Mouse (Mus musculus) liver, postnatal 0 days (tissue): ENCODE data around the gene Ncln. TPM values are rescaled to one million over a fixed set of nuclear protein-coding genes. Genes with fewer than 3 reads are reported as not detected.

Experiments used
- ATAC-seq: fragments of 200-750 bp; cut with Nextera tagmentation; 2 replicates; pipeline ENCODE4 v1.8.0; 2017; ENCODE audit warnings: mild to moderate bottlenecking, moderate library complexity
- DNase-seq: peaks from one replicate; pipeline ENCODE4 v3.0.0-alpha.2; 2016
- H3K27ac ChIP-seq: fragments of 300-500 bp; sonication (generic); 2 replicates; pipeline ENCODE4 v1.5.1; 2014; ENCODE audit warnings: antibody characterized with exemption, moderate library complexity, mild to moderate bottlenecking, low read depth
- H3K27me3 ChIP-seq: fragments of 300-500 bp; sonication (generic); 2 replicates; pipeline ENCODE4 v1.6.1; 2014; ENCODE audit warnings: low read length, control low read depth, mixed read lengths; ENCODE audit not compliant: insufficient read depth
- H3K36me3 ChIP-seq: fragments of 300-500 bp; sonication (generic); replicated peaks from 2 replicates; pipeline ENCODE4 v1.6.1; 2014; ENCODE audit warnings: mild to moderate bottlenecking, control low read depth, low read length, moderate library complexity, mixed read lengths; ENCODE audit not compliant: insufficient read depth
- H3K4me1 ChIP-seq: fragments of 300-500 bp; sonication (generic); 2 replicates; pipeline ENCODE4 v1.6.1; 2014; ENCODE audit warnings: antibody characterized with exemption, mild to moderate bottlenecking, control low read depth; ENCODE audit not compliant: insufficient read depth
- H3K4me2 ChIP-seq: fragments of 300-500 bp; sonication (generic); 2 replicates; pipeline ENCODE4 v1.6.1; 2014; ENCODE audit warnings: low read depth, mild to moderate bottlenecking, low read length, moderate library complexity, mixed read lengths
- H3K4me3 ChIP-seq: fragments of 300-500 bp; sonication (generic); 2 replicates; pipeline ENCODE4 v1.5.1; 2014; ENCODE audit warnings: low read depth, low read length
- H3K9ac ChIP-seq: fragments of 300-500 bp; sonication (generic); replicated peaks from 2 replicates; pipeline ENCODE4 v1.6.1; 2014; ENCODE audit warnings: mild to moderate bottlenecking, moderate library complexity
- H3K9me3 ChIP-seq: fragments of 300-500 bp; sonication (generic); 2 replicates; pipeline ENCODE4 v1.6.1; 2016; ENCODE audit warnings: mild to moderate bottlenecking, control low read depth, low read length, mixed read lengths
- CTCF ChIP-seq: sonication (generic); IDR thresholded peaks from 2 replicates; pipeline ENCODE4 v1.5.1; 2016; ENCODE audit warnings: antibody characterized with exemption, low read depth
- EP300 ChIP-seq: IDR thresholded peaks from 2 replicates; pipeline ENCODE4 v1.6.1; 2016; ENCODE audit warnings: antibody characterized with exemption, low read depth, mild to moderate bottlenecking
- WGBS: fragments of 180-500 bp; shearing (Covaris S2); extraction: QIAGEN DNeasy Blood & Tissue Kit; methylation state at CpG from one replicate; pipeline ENCODE4 v1.1.7; 2014; ENCODE audit not compliant: insufficient replicate concordance; 5-methylcytosine and 5-hydroxymethylcytosine counted together
- polyA plus RNA-seq: library from polyadenylated mRNA; unstranded; fragments of >200 nt; fragmentation: Nextera tagmentation; extraction: Ambion mirVana; gene quantifications from 2 replicates; pipeline ENCODE4 v1.2.1, GENCODE M21; 2015

The Ncln gene
- 29.2 and 30.6 TPM in 2 replicates for polyA plus RNA-seq

DNA sequence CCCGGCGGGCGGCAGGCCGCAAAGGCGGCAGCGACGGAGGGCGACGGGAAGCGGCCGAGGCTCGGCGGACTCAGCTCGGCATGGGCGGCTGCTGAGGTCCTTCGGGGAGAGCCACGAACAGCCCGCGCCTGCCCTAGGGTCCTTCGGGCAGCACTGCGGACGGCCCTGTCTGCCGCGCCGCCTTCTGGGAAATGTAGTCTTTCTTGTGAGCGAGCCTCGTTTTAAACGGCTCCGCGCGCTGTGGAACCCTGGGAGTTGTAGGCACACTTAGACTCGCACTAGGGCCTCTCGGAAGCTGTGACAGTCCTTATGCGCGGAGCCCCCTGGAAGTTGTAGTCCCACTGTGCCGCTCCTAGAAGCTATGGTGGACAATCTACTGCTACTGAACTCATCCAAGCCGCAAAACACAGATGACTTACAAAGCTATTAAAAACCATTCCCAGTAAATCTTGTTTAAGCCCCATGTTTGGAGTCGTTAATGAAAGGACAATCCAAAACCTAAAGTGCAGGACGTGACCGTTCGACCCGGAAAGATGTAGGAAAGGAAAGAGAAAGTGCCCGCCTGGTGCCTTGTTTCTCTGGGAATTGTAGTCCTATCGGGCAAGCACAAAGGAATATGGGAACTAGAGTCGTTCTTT lies at the start of gene Ncln:
Ncln (minus strand) TSS at position 129 of the 638 bp plus-strand sequence.
- Histone ChIP-seq H3K27me3 (no peaks in the 10 kb centered on the region), H3K9me3 (no peaks in the 10 kb centered on the region), H3K4me2 (peak within 1 kb of the TSS; percentile 99), H3K27ac (peak within 1 kb of the TSS; percentile 80), H3K4me1 (peaks cover 25% of the 10 kb centered on the region), H3K36me3 (peaks cover 18% of the 10 kb centered on the region), H3K9ac (peak within 1 kb of the TSS; percentile 89), H3K4me3 (peak within 1 kb of the TSS; percentile 74)
- WGBS, result under 1% methylated on average over 45 of the region's 45 CpGs
- peak; percentile 94 for ATAC-seq
- no peak for TF ChIP-seq CTCF
- TF ChIP-seq EP300, result no peak
- peak; percentile 99 for DNase-seq

DNA sequence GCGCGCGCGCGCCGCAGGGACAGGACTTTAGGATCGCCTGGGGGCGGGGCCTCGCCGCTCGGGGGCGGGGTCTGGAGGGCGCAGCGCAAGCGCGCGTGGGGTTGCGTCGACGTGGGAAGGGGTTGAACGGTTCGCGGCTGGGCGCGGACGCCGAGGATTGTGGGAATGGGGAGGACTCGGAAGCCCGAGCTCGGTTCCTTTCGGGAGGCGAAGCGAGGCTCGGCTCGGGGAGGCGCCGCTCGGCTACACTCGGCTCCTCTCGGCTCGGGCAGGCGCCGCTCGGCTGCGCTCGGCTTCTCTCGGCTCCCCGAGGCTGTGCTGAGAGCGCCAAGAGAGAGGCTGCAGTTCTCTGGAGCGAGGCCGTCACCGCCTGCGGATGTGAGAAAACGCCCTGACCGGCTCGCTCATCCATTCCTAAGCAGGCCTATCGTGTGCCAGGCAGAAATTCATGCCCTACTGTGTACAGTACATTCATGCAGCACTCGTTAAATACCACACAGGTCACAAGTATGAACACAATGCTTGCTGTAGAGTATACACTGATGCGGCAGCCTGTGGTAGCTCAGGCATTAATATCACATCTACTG lies 49.1 kb upstream of the Ncln start, which contains the start of gene Gna11:
Gna11 (minus strand) TSS at position 30 of the 587 bp plus-strand sequence.
- peak; percentile 100 for DNase-seq
- TF ChIP-seq CTCF (no peak), EP300 (no peak)
- H3K27ac ChIP-seq, result peak within 1 kb of the TSS; percentile 70
- H3K4me1 ChIP-seq, result peaks cover 47% of the 10 kb centered on the region
- H3K4me2 ChIP-seq, result peak within 1 kb of the TSS; percentile 99
- no peaks in the 10 kb centered on the region for H3K36me3 ChIP-seq
- ATAC-seq, result peak; percentile 92
- peak within 1 kb of the TSS; percentile 68 for H3K4me3 ChIP-seq
- peak within 1 kb of the TSS; percentile 80 for H3K9ac ChIP-seq
- no peaks in the 10 kb centered on the region for H3K27me3 ChIP-seq
- H3K9me3 ChIP-seq, result no peaks in the 10 kb centered on the region
- 1% methylated on average over 50 of the region's 59 CpGs for WGBS

DNA sequence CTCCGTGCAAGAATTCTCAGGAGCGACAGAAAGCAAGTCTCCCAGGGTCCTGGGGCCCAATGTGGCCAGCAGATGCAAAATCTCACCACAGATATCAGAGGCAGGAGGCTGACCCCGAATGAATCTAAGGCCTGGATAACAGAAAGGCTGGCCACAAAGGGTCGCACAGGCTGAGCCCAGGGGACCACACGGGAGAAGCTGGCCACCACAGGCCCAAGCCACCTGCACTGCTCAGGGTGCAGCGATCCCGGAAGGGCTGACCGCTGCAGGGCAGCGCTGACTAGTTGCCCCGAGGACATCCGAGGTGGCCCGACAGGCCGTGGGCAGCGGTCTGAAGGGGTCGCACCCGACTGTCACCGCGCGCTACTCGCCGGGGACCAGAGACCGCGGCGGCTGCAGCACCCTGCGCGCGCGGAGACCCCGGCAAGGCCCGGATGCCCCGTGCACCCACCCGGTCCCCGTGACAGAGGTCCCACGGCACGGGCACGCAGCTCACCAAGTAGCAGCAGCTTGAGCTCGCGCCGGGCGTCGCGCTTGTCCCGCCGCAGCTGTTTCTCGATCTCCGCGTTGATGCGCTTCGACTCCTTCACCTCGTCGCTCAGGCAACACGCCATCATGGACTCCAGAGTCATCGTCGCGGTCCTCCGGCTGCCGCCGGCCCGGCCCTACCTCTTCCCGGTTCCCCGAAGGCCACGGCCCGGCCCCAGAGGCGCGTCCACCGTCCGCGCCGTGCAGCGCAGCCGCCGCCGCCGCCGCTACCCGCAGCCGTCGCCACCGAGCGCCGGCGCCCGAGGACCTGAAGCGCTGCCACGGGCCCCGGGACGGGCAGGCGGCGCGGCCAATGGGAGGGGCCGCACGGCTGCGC lies 48.3 kb upstream of the Ncln start:
- DNase-seq (no peak), ATAC-seq (peak; percentile 33)
- H3K9me3 ChIP-seq, result no peaks in the 10 kb centered on the region
- peak overlapping the region; percentile 70 for H3K27ac ChIP-seq
- H3K4me2 ChIP-seq, result peak overlapping the region; percentile 99
- peaks cover 47% of the 10 kb centered on the region for H3K4me1 ChIP-seq
- peak overlapping the region; percentile 80 for H3K9ac ChIP-seq
- peak overlapping the region; percentile 68 for H3K4me3 ChIP-seq
- H3K36me3 ChIP-seq, result peaks cover 3% of the 10 kb centered on the region; the same call in 1 of the 2 replicates
- WGBS, result 2% methylated on average over 80 of the region's 93 CpGs
- TF ChIP-seq CTCF (no peak), EP300 (no peak)
- H3K27me3 ChIP-seq, result no peaks in the 10 kb centered on the region

DNA sequence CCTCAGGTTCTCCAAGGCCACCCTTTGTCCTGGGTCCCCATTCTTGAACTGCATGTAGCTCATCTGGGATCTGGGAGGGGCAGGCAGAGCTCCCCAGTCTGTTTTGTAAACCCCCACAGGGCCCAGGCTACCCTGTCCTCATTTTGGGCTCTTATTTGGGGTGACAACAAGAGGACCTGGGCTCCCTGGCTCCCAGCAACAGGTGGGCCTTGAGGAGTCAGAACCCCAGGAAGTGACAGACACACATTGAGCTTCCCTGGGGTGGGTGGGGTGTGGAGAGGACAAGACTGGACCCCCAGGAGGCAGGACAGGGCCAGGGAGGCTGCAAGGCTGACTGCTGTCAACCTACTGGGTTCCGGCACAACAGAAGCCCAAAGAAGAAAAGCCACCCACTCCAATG lies 47.4 kb upstream of the Ncln start:
- Histone ChIP-seq H3K4me1 (peaks cover 47% of the 10 kb centered on the region), H3K9me3 (no peaks in the 10 kb centered on the region), H3K4me3 (peak overlapping the region; percentile 68), H3K4me2 (peak overlapping the region; percentile 99), H3K9ac (peak overlapping the region; percentile 80), H3K27ac (0 out of 2 replicates have a peak overlapping the region, but pooled peaks have one; percentile 29), H3K27me3 (no peaks in the 10 kb centered on the region), H3K36me3 (peaks cover 10% of the 10 kb centered on the region; the same call in 1 of the 2 replicates)
- 67% methylated on average over 1 of the region's 1 CpGs for WGBS
- no peak for DNase-seq
- TF ChIP-seq EP300 (no peak), CTCF (no peak)
- ATAC-seq, result no peak

DNA sequence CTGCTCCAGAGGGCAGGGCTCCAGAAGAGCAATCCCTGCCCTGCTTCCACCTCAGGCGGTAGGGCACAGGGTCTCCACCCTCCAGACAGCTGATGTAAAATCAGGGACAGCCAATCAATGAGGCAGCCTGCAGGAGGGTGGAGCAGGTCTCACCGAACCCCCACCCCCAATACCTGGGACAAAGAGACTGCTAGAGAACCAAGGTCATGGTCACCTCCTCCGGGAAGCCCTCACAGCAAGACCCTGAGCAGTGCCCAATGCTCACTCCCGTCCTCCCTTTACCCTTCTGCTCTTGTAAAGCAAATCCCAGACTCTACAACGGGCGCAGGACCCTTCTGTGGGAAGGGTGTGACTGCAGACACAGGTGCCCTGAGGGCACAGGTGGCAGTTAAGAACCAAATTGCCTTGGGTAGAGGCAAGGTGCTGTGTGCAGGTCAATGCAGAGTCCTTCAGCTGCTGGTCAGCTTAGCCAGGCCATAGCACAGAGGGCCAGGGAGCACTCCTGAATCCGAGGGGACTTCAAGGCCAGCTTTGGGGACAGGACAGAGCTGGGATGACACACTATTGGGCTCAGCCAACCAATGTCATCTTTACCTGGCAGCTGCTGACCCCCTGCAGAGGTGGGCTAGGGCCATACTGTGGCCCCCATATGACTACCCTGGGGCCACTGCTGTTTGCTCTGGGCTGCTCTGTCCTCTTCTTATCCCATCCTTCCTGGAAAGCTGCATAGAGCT lies 46.7 kb upstream of the Ncln start:
- DNase-seq, result no peak
- TF ChIP-seq CTCF (no peak), EP300 (no peak)
- peak overlapping the region; percentile 80 for H3K9ac ChIP-seq
- peaks cover 50% of the 10 kb centered on the region for H3K4me1 ChIP-seq
- peaks cover 10% of the 10 kb centered on the region; the same call in 1 of the 2 replicates for H3K36me3 ChIP-seq
- H3K4me3 ChIP-seq, result no peak overlapping the region
- WGBS, result 70% methylated on average over 7 of the region's 7 CpGs
- peak overlapping the region; percentile 74 for H3K27ac ChIP-seq
- no peaks in the 10 kb centered on the region for H3K27me3 ChIP-seq
- no peak for ATAC-seq
- H3K9me3 ChIP-seq, result no peaks in the 10 kb centered on the region
- peak overlapping the region; percentile 99 for H3K4me2 ChIP-seq
